Mouse (Mus musculus) urinary bladder, postnatal 10 days (tissue): ENCODE measurements around the gene Olfr724.
"Not testable (repeated sequence)": the region's sequence is repeated elsewhere in the genome, so short reads cannot be mapped to it uniquely, and the experiment has no call there.

Experiments
- DNase-seq: peaks from one replicate; pipeline ENCODE4 v3.0.0; 2022; ENCODE audit warnings: low spot score

The Olfr724 gene

GRCm38 (mm10) chr14:49963174-49963573 lies at the start of gene Olfr724:
TSS of gene Olfr724 (minus strand) at chr14:49963274.
- DNase-seq: not testable (repeated sequence)

GRCm38 (mm10) chr14:49955890-49956289 lies 7.2 kb downstream of the Olfr724 start:
- no peak for DNase-seq

GRCm38 (mm10) chr14:49931687-49932086 lies 31.4 kb downstream of the Olfr724 start, which contains the start of gene Olfr723:
TSS of gene Olfr723 (minus strand) at chr14:49931787.
- not testable (repeated sequence) for DNase-seq
